ENCODE assay signal across 13 mouse cellular contexts in the genomic region with DNA sequence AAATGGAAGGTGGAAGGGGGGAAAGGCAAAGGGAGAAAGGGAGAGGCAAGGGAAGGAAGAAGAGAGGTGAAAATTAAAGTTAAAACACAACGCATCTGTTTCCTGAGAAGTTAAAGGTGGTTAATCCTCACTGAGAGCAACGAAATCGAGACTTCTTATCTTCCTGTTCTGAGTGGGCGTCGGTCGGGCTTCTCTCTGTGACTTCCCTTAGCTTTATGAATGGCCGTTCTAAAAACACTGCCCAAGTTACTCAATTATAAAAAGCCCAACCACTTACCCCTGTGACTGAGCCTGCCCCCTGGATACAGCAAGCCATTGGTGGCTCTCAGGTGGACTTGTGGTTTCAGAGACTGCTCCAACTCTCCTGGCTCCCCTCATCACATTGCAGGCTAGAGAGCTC. TPM values are rescaled to one million over a fixed set of nuclear protein-coding genes. Genes with fewer than 3 reads are reported as not detected.
DNase-seq lines count a peak whose midpoint lies in the region; ATAC-seq lines count a peak whose summit lies in the region.
"Had no signal": no experiment of that assay in that cellular context is flagged by ENCODE, and none has a peak within 500 bp of the region (broad histone marks: within the 10 kb centered on the region; RNA-seq: fewer than 3 reads in every experiment).

No protein-coding gene starts in this region.

- H3K9ac ChIP-seq in heart, embryonic 12.5 days = no peak overlapping the region
- no peak overlapping the region for H3K9ac ChIP-seq in heart, embryonic 14.5 days (ENCODE audit: low read length)

- no peaks in the 10 kb centered on the region for H3K9me3 ChIP-seq in heart, embryonic 12.5 days (replicated peaks)
- no peaks in the 10 kb centered on the region for H3K9me3 ChIP-seq in heart, embryonic 14.5 days (ENCODE audit: control insufficient read depth, low read length)

- no peak overlapping the region for H3K4me3 ChIP-seq in heart, embryonic 12.5 days
- no peak overlapping the region for H3K4me3 ChIP-seq in heart, embryonic 14.5 days (ENCODE audit: control insufficient read depth in 1 of 2, insufficient read depth in 1 of 2, low read depth in 1 of 2, low read length in 2 of 2)

- WGBS in heart, embryonic 12.5 days = 7% methylated on average over 7 of the region's 7 CpGs
- WGBS in heart, embryonic 14.5 days = 6% methylated on average over 7 of the region's 7 CpGs

- peak overlapping the region; percentile 92 for H3K27ac ChIP-seq in heart, embryonic 12.5 days (ENCODE audit: poor library complexity, severe bottlenecking)
- peak overlapping the region; percentile 89 to 92 for H3K27ac ChIP-seq in heart, embryonic 14.5 days (replicated peaks in 1 of 2; ENCODE audit: control insufficient read depth in 1 of 2, insufficient read depth in 1 of 2, low read depth in 2 of 2, low read length in 2 of 2)

- H3K36me3 ChIP-seq in heart, embryonic 12.5 days = 0 out of 2 replicates have a peak, but pooled peaks cover 8% of the 10 kb centered on the region
- H3K36me3 ChIP-seq in heart, embryonic 14.5 days (ENCODE audit: control insufficient read depth, insufficient read depth, low read length) = peaks cover 11% of the 10 kb centered on the region

- intact Hi-C loops in heart, postnatal 25 days (cut with DNase I) = loop anchor here (1.0 kb wide), 1 partner anchor 28 kb away; no protein-coding TSS in a partner anchor

- no peak for DNase-seq in heart, postnatal 25 days (ENCODE audit: low spot score)
- DNase-seq in left cerebral cortex, adult 9 months (ENCODE audit: low spot score in 2 of 2) = no peak
- DNase-seq in gastrocnemius, postnatal 4 days (ENCODE audit: low spot score in 2 of 2) = no peak
- DNase-seq: cerebellum, adult 9-10 months; left cerebral cortex, postnatal 4 days; spleen, adult 18-20 months had no signal

- H3K4me2 ChIP-seq in heart, embryonic 12.5 days = peak overlapping the region; percentile 29
- H3K4me2 ChIP-seq in heart, embryonic 14.5 days (ENCODE audit: low read length) = peak overlapping the region; percentile 33
- H3K4me2 ChIP-seq: midbrain, embryonic 11.5 days had no signal

- no peaks in the 10 kb centered on the region for H3K27me3 ChIP-seq in heart, embryonic 12.5 days (replicated peaks)
- no peaks in the 10 kb centered on the region for H3K27me3 ChIP-seq in heart, embryonic 14.5 days (ENCODE audit: control insufficient read depth, insufficient read depth, low read length)
- H3K27me3 ChIP-seq: Patski had no signal

- H3K4me1 ChIP-seq in heart, embryonic 12.5 days (replicated peaks) = peaks cover 48% of the 10 kb centered on the region
- peaks cover 13 to 28% of the 10 kb centered on the region in 2 experiments for H3K4me1 ChIP-seq in heart, embryonic 14.5 days (ENCODE audit: control insufficient read depth in 2 of 2, insufficient read depth in 2 of 2, low read length in 2 of 2)

- no peak for ATAC-seq in heart, embryonic 12.5 days (ENCODE audit: insufficient number of reproducible peaks, low FRiP score)
- 0 out of 2 replicates have a peak, but pooled peaks have one; percentile 9 for ATAC-seq in common myeloid progenitor, adult 5-6 weeks (replicated peaks; ENCODE audit: low read depth, poor library complexity, severe bottlenecking)
- no peak for ATAC-seq in heart, embryonic 14.5 days (ENCODE audit: insufficient number of reproducible peaks, insufficient read depth, low FRiP score, low read depth)
- ATAC-seq in megakaryocyte progenitor cell, adult 5-6 weeks (replicated peaks; ENCODE audit: poor library complexity) = peak; percentile 32
- ATAC-seq: Patski had no signal

RNA-seq across cellular contexts. Expression of gene Ccn2, which starts 2.3 kb away (rescaled TPM):
- polyA plus RNA-seq in heart, embryonic 12.5 days (2016; fragmentation: Nextera tagmentation; extraction: Ambion mirVana) = 56.8 and 60.1 TPM in 2 replicates
- 100 to 1,000 TPM in 1 of 2 experiments, 10 to 100 TPM in 1; 73.3 to 125 TPM for total RNA-seq in heart, postnatal 25 days (2021)
- not detected in 2 replicates for total RNA-seq in common myeloid progenitor, adult 5-6 weeks (2017)
- 21.3 and 29.5 TPM in 2 replicates for polyA plus RNA-seq in heart, embryonic 14.5 days (2014; fragmentation: Nextera tagmentation; extraction: Ambion mirVana)
- not detected in 2 replicates for total RNA-seq in megakaryocyte progenitor cell, adult 5-6 weeks (2015)
- total RNA-seq in megakaryocyte progenitor cell, adult 5-6 weeks (2017) = not detected in 2 replicates
- total RNA-seq in gastrocnemius, postnatal 4 days (2021) = 10 to 100 TPM; 29.5 to 40.8 TPM
- total RNA-seq: neutrophil, adult 5-6 weeks had no signal

Comparison
In these comparisons a context has a peak if more than half of its experiments do, and no peak if none do; other contexts are left out.
1. ATAC-seq: peak in common myeloid progenitor, adult 5-6 weeks (single experiment) and megakaryocyte progenitor cell, adult 5-6 weeks (single experiment); none in heart, embryonic 12.5 days (single experiment) and heart, embryonic 14.5 days (single experiment).
2. RNA of gene Ccn2, which starts 2.3 kb away (total RNA-seq): 73.3 to 125 TPM in heart, postnatal 25 days and 29.5 to 40.8 TPM in gastrocnemius, postnatal 4 days; not detected in common myeloid progenitor, adult 5-6 weeks and not detected in megakaryocyte progenitor cell, adult 5-6 weeks; every median in the first group is over 10 times any median in the second.